Mouse (Mus musculus) layer of hippocampus, postnatal 14 days (tissue): Measurements from ENCODE around the gene Gtpbp3. TPM values are rescaled to one million over a fixed set of nuclear protein-coding genes. Genes with fewer than 3 reads are reported as not detected.

Source experiments
- DNase-seq, 2 experiments: peaks; one replicate each; pipeline ENCODE4 v3.0.0; 2021 to 2022; ENCODE audit warnings: low spot score in 2 of 2, mixed read lengths in 1 of 2
- total RNA-seq, 2 experiments: library from RNA; stranded (reverse); gene quantifications; 2 replicates each; pipeline ENCODE4 v1.2.3; 2021

The Gtpbp3 gene
- total RNA-seq, 2 experiments from 2014 or later: 30.6 to 33.3 TPM

- peak; percentile 96 to 99 for DNase-seq
Observed at GRCm38 (mm10) chr8:71468916-71469315, 19.0 kb upstream of the Gtpbp3 start, which contains the start of gene Dda1. TSS of gene Dda1 (plus strand) at chr8:71469199.

DNA sequence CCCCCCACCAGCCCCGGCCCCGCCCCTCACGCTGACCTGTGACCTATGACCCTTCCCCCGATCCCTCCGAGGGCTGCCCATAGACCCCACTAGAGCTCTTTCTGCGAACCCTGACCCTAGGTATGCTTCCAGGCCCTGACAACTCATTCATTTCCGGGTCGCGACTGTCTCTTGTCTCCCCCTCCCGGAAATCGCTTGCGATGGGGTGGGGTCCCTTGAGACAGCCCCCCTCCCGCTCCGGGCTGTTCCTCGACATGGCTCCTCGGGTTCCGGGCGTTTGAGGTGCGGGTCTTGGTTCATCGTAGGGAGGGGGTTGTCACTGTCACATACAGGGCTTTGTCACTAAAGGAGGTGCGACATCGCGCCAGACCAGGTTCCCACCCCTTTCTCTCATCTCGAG lies 18.5 kb upstream of the Gtpbp3 start:
- DNase-seq: peak; percentile 61 to 63

- DNase-seq: no peak
Observed at GRCm38 (mm10) chr8:71470146-71470912, 17.6 kb upstream of the Gtpbp3 start.

DNA sequence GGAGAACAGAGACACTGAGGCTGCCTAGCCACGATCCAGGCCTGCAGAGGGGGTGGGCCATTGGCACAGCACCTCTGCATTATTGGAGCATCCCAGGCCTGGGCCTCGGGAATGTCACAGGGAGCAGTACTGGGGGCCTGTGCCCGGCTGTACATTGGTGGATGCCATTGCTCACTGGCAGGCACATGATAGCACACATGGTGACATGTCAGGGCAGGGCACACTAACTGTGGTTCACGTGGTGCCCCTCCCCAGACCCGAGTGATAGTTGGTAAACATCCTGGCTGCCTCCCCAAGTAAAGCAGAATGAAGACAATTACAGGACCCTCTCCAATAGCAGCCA lies 17.0 kb upstream of the Gtpbp3 start:
- peak in 1 of 2 experiments; percentile 4 for DNase-seq

- no peak for DNase-seq
Observed at GRCm38 (mm10) chr8:71471861-71472260, 16.0 kb upstream of the Gtpbp3 start.

GRCm38 (mm10) chr8:71472601-71473386 lies 15.1 kb upstream of the Gtpbp3 start:
- DNase-seq: no peak

- no peak for DNase-seq
Observed at GRCm38 (mm10) chr8:71474344-71474743, 13.6 kb upstream of the Gtpbp3 start.

DNA sequence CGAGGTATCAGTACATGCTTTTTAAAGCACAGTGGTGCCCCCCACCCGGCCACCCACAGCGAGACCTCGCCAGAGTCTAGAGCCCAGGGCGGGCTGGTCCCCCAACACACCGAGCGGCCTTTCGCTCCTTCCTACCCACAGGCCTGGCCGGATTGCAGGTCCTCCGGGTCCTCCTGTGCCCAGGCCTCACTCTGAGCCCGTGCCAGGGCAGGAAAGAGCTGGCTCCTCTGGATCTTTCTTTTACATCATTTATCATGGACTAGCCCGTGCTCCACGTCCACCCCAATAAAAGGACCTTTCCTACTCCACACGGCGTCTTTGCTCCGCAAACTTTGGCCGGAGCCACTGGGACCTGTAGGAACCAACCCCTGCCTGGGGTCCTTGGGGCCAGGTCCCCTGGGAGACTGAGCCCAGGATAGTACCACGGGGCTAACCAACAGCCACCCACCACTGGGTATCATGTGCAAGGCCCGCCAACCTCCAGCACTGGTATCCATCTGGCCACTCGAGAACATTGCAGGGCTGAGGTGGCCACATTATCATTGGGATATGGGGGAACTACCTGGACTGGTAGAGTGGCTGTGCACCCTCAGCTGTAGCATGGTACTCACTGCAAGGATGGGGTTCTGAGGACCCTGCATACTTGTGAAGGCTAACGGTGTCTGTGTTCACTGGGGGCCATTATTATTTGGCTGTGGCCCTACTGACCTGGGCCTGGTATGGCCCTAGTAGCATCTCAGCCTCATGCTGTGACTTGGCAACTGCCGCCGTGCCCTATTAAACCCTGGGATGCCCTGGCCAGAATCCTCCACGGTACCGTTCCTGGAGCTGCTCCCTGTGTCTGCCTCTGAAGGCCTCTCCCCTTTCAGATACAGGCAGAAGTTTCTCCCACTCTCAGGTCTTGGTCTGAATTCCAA lies 12.9 kb upstream of the Gtpbp3 start:
- no peak for DNase-seq

DNA sequence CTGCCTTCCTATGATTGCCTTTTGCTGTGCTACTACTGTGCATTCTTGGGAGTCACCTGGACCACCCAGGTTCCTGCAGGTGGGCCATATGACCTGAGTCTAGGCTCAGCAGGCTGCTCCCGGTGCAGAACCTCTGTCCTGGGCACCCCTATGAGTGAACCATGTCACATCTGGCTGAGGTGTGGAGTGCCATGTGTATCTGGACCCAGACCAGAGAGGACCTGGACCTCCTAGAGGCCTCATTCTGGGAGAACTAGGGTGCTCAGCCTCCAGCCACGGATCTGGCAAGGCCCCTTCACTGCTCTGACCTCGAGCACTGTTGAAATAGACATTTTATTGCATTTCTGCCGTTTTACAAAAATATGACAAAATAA lies 12.2 kb upstream of the Gtpbp3 start:
- DNase-seq: no peak

GRCm38 (mm10) chr8:71476099-71476940 lies 11.6 kb upstream of the Gtpbp3 start:
- peak; percentile 82 to 86 for DNase-seq

DNA sequence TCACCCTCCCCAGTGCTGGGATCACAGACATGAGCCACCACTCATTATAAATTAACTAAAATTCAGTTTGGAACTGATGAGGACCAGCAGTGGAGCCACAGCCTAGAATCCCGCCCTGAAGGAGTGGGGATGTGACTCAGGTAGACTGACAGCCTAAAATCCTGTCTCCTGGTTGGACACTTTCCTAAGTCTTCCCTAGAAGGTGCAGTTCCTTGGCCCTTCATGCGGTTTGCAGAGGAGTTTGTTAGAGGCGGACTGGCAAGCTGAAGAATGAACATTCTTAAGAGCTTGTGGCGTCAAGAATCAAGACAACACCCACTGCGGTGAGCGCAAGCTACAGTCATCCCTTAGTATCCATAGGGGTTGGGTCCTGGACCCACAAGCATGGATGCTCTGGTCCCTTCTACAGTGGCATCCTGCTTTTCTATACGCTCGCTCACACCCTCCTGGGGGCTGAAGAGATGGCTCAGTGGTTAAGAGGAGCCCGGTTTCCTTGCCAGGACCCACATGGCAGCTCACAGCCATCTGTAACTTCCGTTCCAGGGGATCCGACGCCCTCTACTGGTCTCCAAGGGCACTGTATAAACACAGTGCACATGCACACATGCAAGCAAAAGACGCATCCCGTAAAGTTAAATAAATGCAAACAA lies 10.6 kb upstream of the Gtpbp3 start:
- peak in 1 of 2 experiments; percentile 44 for DNase-seq

- no peak for DNase-seq
Observed at GRCm38 (mm10) chr8:71478943-71479342, 9.0 kb upstream of the Gtpbp3 start.

DNA sequence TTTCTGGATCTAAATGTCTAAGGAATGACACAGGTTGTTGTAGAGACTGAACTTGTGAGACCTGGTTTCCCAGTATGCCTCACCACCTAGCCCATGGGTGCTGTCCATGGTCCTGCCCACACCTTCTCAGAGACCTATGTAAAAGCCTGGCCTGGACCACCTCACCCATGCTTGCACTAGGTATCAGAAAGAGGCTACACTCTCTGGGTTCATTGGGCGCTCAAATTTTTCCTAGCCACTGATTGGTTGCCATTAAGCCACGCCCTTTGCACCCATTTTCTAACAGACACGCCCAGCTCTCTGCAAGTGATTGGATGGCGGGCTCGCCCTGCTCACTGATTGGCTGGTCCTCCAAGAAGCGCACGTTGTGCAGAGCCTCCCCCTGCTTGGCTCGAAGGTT lies 4.0 kb upstream of the Gtpbp3 start:
- DNase-seq: no peak

GRCm38 (mm10) chr8:71484736-71485135 lies 3.2 kb upstream of the Gtpbp3 start:
- DNase-seq: no peak

GRCm38 (mm10) chr8:71485142-71486135 lies 2.5 kb upstream of the Gtpbp3 start, which contains the start of gene Ano8:
TSS of gene Ano8 (minus strand) at chr8:71485963.
- DNase-seq: peak; percentile 79 to 89

- no peak for DNase-seq
Observed at GRCm38 (mm10) chr8:71486136-71486529, 1.8 kb upstream of the Gtpbp3 start.

DNA sequence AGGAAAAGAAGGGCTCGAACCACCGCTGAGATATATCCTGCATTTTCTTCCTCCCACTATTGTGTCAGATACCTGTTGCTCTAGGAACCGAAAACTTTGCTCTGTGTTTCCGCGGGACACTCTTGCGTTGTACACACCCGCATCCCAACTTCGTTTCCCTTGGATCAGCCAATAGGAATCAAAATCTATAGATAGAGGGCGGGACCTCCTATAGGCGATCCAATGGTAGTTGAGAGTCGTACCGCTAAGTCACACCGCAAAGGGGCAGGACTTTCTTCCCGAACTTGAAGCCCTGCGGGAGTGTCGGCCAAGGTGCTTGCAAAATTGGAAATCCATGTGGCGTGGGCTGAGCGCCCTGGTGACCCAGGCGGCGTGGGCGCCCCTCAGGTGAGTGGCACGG lies 551 bp downstream of the Gtpbp3 start:
- DNase-seq: peak; percentile 83 to 94

- DNase-seq: peak; percentile 78 to 85
Observed at GRCm38 (mm10) chr8:71495039-71495438, 7.1 kb downstream of the Gtpbp3 start.

DNA sequence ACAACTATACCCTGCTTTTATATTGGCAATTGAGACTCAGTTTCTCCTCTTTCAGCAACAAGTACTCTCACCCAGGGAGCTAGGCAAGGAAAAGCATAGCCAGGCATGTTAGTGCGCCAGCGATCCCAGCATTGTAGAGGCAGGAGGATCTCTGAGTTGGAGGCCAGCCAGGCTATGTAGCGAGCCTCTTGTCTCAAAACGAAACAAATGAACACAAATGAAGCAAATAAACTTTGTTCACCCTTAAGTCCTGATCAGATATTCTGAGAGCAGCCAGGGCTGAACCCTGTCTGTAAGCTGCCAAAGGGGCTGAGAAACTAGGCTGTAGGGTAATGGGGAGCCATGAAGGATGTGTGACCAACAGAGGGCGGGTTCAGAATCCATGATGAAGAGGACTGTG lies 7.9 kb downstream of the Gtpbp3 start:
- no peak for DNase-seq
